Mouse (Mus musculus) heart, embryonic 15.5 days (tissue): ENCODE results near the gene Olfr742. TPM values are rescaled to one million over a fixed set of nuclear protein-coding genes. Genes with fewer than 3 reads are reported as not detected.

Experiments
- ATAC-seq: fragments of 200-750 bp; cut with Nextera tagmentation; replicated peaks from 2 replicates; pipeline ENCODE4 v1.8.0; 2017; ENCODE audit warnings: low read depth, moderate TSS enrichment; ENCODE audit not compliant: insufficient number of reproducible peaks, insufficient read depth, low FRiP score
- H3K27ac ChIP-seq: fragments of 300-500 bp; sonication (generic); 2 replicates; pipeline ENCODE4 v1.5.1; 2015; ENCODE audit warnings: mild to moderate bottlenecking, inconsistent platforms
- H3K27me3 ChIP-seq: fragments of 300-500 bp; sonication (generic); 2 replicates; pipeline ENCODE4 v1.6.1; 2015; ENCODE audit warnings: inconsistent platforms
- H3K36me3 ChIP-seq: fragments of 300-500 bp; sonication (generic); 2 replicates; pipeline ENCODE4 v1.6.1; 2015; ENCODE audit warnings: mild to moderate bottlenecking, inconsistent platforms
- H3K4me1 ChIP-seq: fragments of 300-500 bp; sonication (generic); replicated peaks from 2 replicates; pipeline ENCODE4 v1.6.1; 2015; ENCODE audit warnings: inconsistent platforms
- H3K4me2 ChIP-seq: fragments of 300-500 bp; sonication (generic); 2 replicates; pipeline ENCODE4 v1.6.1; 2015; ENCODE audit warnings: inconsistent platforms, mild to moderate bottlenecking, moderate library complexity
- H3K4me3 ChIP-seq: fragments of 300-500 bp; sonication (generic); 2 replicates; pipeline ENCODE4 v1.5.1; 2015; ENCODE audit warnings: mild to moderate bottlenecking, inconsistent platforms
- H3K9ac ChIP-seq: fragments of 300-500 bp; sonication (generic); 2 replicates; pipeline ENCODE4 v1.6.1; 2015; ENCODE audit warnings: mild to moderate bottlenecking, inconsistent platforms
- H3K9me3 ChIP-seq: fragments of 300-500 bp; sonication (generic); replicated peaks from 2 replicates; pipeline ENCODE4 v1.6.1; 2016; ENCODE audit warnings: inconsistent platforms
- WGBS: fragments of 180-500 bp; shearing (Covaris S2); methylation state at CpG from one replicate; pipeline ENCODE4 v1.1.7; 2015; ENCODE audit warnings: mixed read lengths; 5-methylcytosine and 5-hydroxymethylcytosine counted together
- polyA plus RNA-seq: library from polyadenylated mRNA; unstranded; fragments of >200 nt; fragmentation: Nextera tagmentation; extraction: Ambion mirVana; gene quantifications from 2 replicates; pipeline ENCODE4 v1.2.1, GENCODE M21; 2015

Gene Olfr742
- not detected in 2 replicates for polyA plus RNA-seq

DNA sequence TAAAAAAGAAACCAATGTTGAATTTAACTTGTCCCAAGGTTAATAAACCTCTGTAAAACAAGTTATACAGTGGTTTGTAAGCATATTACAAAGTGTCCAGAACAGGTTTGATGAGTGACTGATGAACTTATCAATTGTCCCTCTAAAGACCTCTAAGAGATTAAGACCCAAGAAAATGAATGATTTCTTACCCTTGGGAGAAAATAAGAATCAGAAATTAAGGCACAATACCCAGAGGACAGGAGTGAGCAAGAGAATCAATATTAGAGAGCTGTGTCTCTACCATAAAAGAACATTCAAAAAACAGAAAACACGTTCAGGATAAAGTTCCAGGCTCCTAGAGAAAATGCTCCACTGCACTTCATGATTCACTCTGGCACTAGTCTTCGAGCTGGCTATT, at the start of gene Olfr742:
Olfr742 (plus strand) TSS at position 301 of the 400 bp plus-strand sequence.
- Histone ChIP-seq H3K9me3 (no peaks in the 10 kb centered on the region; the same call in 1 of the 2 replicates), H3K4me3 (no peak within 1 kb of the TSS), H3K27ac (no peak within 1 kb of the TSS), H3K4me1 (no peaks in the 10 kb centered on the region), H3K4me2 (no peak within 1 kb of the TSS), H3K36me3 (no peaks in the 10 kb centered on the region), H3K9ac (no peak within 1 kb of the TSS), H3K27me3 (no peaks in the 10 kb centered on the region)
- ATAC-seq, result no peak
- 47% methylated on average over 2 of the region's 2 CpGs for WGBS

DNA sequence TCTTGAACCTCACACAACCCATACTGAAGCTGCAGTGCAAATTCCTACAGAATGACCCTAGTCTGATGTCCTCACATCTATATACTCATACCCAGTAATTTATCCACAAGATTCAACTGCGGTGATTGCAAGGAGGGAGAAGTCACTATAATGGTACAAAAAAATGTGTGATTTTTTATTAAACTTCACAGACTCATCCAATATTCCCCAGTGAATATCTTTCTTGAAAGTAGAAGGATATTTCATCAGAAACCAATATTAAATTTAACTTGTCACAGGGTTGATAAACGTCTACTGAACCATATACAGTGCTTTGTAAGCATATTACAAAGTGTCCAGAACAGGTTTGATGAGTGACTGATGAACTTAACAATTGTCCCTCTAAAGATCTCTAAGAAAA, 31.0 kb upstream of the Olfr742 start, which contains the start of gene Olfr741:
Olfr741 (plus strand) TSS at position 301 of the 400 bp plus-strand sequence.
- Histone ChIP-seq H3K27ac (no peak within 1 kb of the TSS), H3K27me3 (no peaks in the 10 kb centered on the region), H3K9ac (no peak within 1 kb of the TSS), H3K9me3 (no peaks in the 10 kb centered on the region), H3K36me3 (no peaks in the 10 kb centered on the region), H3K4me1 (no peaks in the 10 kb centered on the region), H3K4me2 (no peak within 1 kb of the TSS), H3K4me3 (no peak within 1 kb of the TSS)
- 62% methylated on average over 2 of the region's 2 CpGs for WGBS
- no peak for ATAC-seq

DNA sequence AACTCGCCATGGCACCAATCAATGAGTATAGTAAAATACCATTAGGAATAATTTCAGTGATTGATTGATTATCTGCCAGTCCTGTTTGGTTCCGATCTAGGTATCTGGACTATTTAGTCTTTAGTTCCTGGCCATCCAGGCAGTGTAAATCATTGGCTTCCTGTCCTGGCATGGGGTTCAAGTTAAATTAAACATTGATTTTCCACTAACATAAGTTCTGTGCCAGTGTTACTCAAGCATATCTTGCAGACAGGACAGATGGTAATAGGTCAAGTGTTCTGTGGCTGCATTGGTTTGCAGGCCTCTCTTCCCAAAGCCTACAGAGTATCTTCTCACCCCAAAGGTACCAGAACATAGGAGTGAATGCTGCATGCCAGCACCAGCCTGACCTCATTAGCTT, 25.0 kb upstream of the Olfr742 start:
- Histone ChIP-seq H3K27ac (no peak overlapping the region), H3K27me3 (no peaks in the 10 kb centered on the region), H3K9ac (no peak overlapping the region), H3K9me3 (no peaks in the 10 kb centered on the region), H3K4me3 (no peak overlapping the region), H3K4me2 (no peak overlapping the region), H3K4me1 (no peaks in the 10 kb centered on the region), H3K36me3 (no peaks in the 10 kb centered on the region)
- 55% methylated on average over 2 of the region's 2 CpGs for WGBS
- ATAC-seq, result no peak

DNA sequence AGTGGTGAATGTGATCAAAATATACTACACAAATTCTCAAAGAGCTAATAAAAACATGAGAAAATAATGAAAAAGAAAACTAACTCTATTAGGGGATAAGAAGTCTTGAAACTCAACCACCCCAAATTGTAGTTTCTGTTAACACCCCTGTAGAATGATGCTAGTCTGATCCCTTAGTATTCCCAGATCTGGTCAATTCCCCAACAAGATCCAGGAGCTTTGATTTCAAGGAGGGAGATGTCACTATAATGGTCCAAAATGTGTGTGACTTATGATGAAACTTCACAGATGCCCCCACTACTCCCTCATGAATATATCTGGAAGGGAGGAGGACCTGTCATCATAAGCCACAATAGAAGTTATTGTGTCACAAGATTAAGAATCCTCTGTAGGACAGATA, 18.1 kb downstream of the Olfr742 start, which contains the start of gene Olfr743:
Olfr743 (plus strand) TSS at position 301 of the 400 bp plus-strand sequence.
- Histone ChIP-seq H3K36me3 (no peaks in the 10 kb centered on the region), H3K27me3 (no peaks in the 10 kb centered on the region), H3K27ac (no peak within 1 kb of the TSS), H3K4me2 (no peak within 1 kb of the TSS), H3K4me3 (no peak within 1 kb of the TSS), H3K4me1 (no peaks in the 10 kb centered on the region), H3K9ac (no peak within 1 kb of the TSS), H3K9me3 (no peaks in the 10 kb centered on the region)
- ATAC-seq, result no peak

DNA sequence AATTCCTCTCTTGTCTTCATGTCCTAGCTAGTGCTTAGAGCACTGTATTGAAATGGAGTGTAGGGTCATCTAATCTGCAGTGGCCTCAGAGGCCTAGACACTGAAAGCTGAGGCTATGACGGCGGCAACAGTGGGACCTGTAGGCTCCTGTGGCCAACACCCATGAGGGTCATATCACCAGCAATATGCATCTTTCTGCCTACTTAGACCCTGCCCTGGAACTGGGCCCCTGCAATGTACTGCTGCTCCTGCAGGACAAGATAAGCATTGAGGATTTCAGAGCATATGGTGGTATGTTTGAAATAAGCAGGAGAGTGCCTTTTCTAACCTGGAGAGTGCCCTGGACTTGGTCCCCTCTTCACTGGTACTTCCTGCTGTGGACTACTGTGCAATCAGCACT, 49.3 kb downstream of the Olfr742 start:
- no peak overlapping the region for H3K9ac ChIP-seq
- no peaks in the 10 kb centered on the region for H3K36me3 ChIP-seq
- no peaks in the 10 kb centered on the region for H3K4me1 ChIP-seq
- H3K27me3 ChIP-seq, result no peaks in the 10 kb centered on the region
- no peaks in the 10 kb centered on the region for H3K9me3 ChIP-seq
- no peak overlapping the region for H3K27ac ChIP-seq
- ATAC-seq, result no peak
- WGBS, result 83% methylated on average over 2 of the region's 2 CpGs
- H3K4me3 ChIP-seq, result no peak overlapping the region
- no peak overlapping the region for H3K4me2 ChIP-seq

Other genes with a start within 250 kb of the Olfr742 start
- gene Olfr732, start 219.4 kb upstream of the Olfr742 start, polyA plus RNA-seq, result not detected in 2 replicates
- not detected in 2 replicates for gene Olfr733, start 202.1 kb upstream of the Olfr742 start, polyA plus RNA-seq
- not detected in 2 replicates for gene Olfr734, start 176.8 kb upstream of the Olfr742 start, polyA plus RNA-seq
- gene Olfr735, start 154.7 kb upstream of the Olfr742 start, polyA plus RNA-seq, result not detected in 2 replicates
- gene Tlr11, start 145.7 kb upstream of the Olfr742 start, polyA plus RNA-seq, result 0.05 TPM in 1 of 2 replicates, not detected in the other
- not detected in 2 replicates for gene Olfr736, start 122.4 kb upstream of the Olfr742 start, polyA plus RNA-seq
- gene Olfr738, start 96.0 kb upstream of the Olfr742 start, polyA plus RNA-seq, result not detected in 2 replicates
- gene Olfr739, start 85.0 kb upstream of the Olfr742 start, polyA plus RNA-seq, result not detected in 2 replicates
- not detected in 2 replicates for gene Olfr740, start 58.1 kb upstream of the Olfr742 start, polyA plus RNA-seq
- not detected in 2 replicates for gene Olfr741, start 30.9 kb upstream of the Olfr742 start, polyA plus RNA-seq
- gene Olfr743, start 18.2 kb downstream of the Olfr742 start, polyA plus RNA-seq, result not detected in 2 replicates
- gene Olfr744, start 111.3 kb downstream of the Olfr742 start, polyA plus RNA-seq, result not detected in 2 replicates
- not detected in 2 replicates for gene Olfr745, start 135.8 kb downstream of the Olfr742 start, polyA plus RNA-seq
- gene Olfr746, start 143.5 kb downstream of the Olfr742 start, polyA plus RNA-seq, result not detected in 2 replicates
- gene Olfr747, start 189.6 kb downstream of the Olfr742 start, polyA plus RNA-seq, result not detected in 2 replicates
- not detected in 2 replicates for gene Olfr748, start 203.8 kb downstream of the Olfr742 start, polyA plus RNA-seq
- not detected in 2 replicates for gene Olfr749, start 241.5 kb downstream of the Olfr742 start, polyA plus RNA-seq